Mouse (Mus musculus): ENCODE measurements around the gene Hint3.

The Hint3 gene

GRCm38 (mm10) chr10:30587037-30587436 lies 42.4 kb downstream of the Hint3 start:
- no peak for DNase-seq (ENCODE audit: low spot score)

- no peak for DNase-seq (ENCODE audit: low spot score)
Measured at GRCm38 (mm10) chr10:30585691-30586090, 43.7 kb downstream of the Hint3 start.

- no peak for DNase-seq (ENCODE audit: low spot score)
Measured at GRCm38 (mm10) chr10:30577670-30578280, 51.7 kb downstream of the Hint3 start.

- no peak for DNase-seq (ENCODE audit: low spot score)
Measured at GRCm38 (mm10) chr10:30566364-30566763, 63.1 kb downstream of the Hint3 start.

- no peak for DNase-seq (ENCODE audit: low spot score)
Measured at GRCm38 (mm10) chr10:30564651-30565050, 64.8 kb downstream of the Hint3 start.
